Mouse (Mus musculus) cerebellum, adult 2 months (tissue): ENCODE measurements around the gene Tbr1.

Experiments used
- CTCF ChIP-seq: fragments of 200-500 bp; IDR thresholded peaks from 2 replicates; pipeline ENCODE4 v1.5.1; 2011; ENCODE audit warnings: low read depth, mild to moderate bottlenecking, control low read depth, low read length, moderate library complexity, borderline replicate concordance; ENCODE audit not compliant: insufficient read depth
- POLR2A ChIP-seq: fragments of 200-500 bp; IDR thresholded peaks from 2 replicates; pipeline ENCODE4 v1.6.1; 2011; ENCODE audit warnings: low read length, control low read depth, borderline replicate concordance; ENCODE audit not compliant: insufficient read depth

GRCm38 (mm10) chr2:61823426-61824140 lies 20.9 kb downstream of the Tbr1 start:
- TF ChIP-seq CTCF (no peak), POLR2A (no peak)
